Mouse (Mus musculus): ENCODE measurements around the gene Galnt6.

The Galnt6 gene

DNA sequence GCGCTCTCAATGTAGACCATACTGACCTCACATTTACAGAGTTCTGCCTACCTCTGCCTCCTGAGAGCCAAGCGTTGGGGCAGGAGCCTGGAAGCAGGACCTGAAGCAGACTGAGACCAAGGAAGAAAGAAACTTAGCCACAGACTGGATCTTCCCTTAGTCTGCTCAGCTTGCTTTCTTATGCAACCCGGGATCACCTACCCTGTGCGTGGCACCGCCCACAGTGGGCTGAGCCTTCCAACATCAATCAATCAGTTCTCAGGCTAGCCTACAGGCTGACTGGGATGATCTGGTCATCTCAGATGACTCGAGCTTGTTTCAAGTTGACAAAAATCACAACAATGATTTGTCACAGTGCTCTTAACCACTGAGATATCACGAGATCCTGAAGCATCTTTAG, 24.9 kb upstream of the Galnt6 start:
- DNase-seq (ENCODE audit: low read depth), result no peak

DNA sequence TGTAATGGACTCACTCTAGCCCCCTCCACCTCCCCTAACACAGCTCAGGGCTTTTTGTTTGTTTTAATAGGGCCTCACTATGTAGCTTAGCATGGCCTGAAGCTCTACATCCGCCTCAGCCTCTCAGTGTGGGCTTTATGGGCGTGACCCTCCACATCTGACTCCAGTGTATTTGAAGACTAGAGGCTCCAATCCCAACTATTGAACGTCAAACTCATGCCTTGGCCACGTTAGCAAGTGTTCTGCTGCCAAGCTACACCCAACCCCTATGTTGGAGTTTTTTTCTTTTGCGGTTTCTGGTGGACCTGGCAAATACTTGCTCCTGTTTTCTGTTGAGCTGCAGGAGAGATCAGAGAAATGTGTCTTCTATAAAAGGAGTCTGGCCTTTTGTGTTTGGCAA, 23.9 kb upstream of the Galnt6 start:
- no peak for DNase-seq (ENCODE audit: low read depth)

DNA sequence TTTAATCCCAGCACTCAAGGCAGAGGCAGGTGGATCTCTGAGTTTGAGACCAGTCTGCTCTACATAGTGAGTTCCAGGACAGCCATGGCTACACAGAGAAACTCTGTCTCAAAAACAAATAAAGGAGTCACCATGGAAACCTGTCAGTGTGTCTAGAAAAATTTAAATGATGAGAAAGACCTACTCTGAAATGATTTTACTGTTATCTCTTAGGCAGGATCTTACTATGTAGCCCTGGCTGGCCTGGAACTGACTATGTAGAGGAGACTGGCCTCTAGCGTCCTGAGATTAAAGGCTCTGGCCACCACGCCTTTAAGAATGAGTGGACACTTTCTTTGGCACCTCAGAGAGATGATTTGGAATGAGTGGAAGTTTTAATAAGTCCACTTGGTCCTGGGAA, 23.3 kb upstream of the Galnt6 start:
- no peak for DNase-seq (ENCODE audit: low read depth)

DNA sequence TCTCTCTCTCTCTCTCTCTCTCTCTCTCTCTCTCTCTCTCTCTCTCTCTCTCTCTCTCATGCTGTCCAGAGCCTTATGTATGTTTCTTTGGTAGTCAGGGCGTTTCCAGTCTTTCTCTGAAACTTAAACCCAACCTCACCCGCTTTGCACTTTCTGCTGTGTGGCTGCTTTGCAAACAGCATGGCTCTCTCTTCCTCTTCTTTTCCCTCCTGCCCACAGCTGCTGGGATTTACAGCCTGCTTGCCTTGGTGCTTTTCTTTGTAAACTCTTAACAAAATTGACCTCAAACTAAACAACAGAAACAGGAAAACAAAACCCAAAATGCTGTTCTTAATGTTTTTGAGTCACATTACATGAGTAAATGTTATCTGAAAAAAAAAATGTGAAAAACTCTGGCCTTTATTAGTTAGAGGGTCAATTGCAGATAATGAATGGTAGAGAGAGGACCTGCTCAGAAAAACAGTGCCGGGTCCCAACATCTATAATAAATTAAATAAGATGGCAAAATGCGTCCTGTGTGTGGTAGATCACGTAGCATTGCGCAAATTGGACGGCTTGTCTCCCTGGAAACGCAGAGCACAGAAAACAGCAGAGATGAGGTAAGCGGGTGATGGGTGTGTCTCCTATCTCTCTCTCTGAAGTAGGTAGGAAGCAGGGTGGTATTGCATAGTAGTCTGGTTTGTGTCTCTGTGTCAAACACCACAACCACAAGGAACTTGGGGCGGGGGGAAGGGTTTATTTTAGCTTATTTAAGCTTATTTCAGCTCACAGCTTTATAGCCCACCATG, 20.8 kb upstream of the Galnt6 start:
- peak; percentile 45 for DNase-seq (ENCODE audit: low read depth)

DNA sequence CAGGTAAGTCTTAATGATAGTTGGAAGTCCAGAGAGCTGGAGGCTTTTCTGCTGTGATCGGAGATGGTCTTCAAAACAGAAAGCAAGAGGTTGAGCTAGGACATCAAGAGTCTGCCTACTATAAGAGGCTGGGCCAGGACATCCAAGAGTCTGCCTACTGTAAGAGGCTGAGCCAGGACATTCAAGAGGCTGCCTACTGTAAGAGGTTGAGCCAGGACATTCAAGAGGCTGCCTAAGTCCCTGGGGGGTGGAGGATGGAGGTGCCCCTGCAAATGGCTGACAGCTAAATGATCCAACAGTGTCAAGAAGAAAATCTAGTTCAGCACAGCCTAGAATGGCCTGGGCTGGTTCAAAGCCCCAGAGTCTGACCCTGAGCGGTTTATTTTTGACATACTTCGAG, 19.4 kb upstream of the Galnt6 start:
- no peak for DNase-seq (ENCODE audit: low read depth)

DNA sequence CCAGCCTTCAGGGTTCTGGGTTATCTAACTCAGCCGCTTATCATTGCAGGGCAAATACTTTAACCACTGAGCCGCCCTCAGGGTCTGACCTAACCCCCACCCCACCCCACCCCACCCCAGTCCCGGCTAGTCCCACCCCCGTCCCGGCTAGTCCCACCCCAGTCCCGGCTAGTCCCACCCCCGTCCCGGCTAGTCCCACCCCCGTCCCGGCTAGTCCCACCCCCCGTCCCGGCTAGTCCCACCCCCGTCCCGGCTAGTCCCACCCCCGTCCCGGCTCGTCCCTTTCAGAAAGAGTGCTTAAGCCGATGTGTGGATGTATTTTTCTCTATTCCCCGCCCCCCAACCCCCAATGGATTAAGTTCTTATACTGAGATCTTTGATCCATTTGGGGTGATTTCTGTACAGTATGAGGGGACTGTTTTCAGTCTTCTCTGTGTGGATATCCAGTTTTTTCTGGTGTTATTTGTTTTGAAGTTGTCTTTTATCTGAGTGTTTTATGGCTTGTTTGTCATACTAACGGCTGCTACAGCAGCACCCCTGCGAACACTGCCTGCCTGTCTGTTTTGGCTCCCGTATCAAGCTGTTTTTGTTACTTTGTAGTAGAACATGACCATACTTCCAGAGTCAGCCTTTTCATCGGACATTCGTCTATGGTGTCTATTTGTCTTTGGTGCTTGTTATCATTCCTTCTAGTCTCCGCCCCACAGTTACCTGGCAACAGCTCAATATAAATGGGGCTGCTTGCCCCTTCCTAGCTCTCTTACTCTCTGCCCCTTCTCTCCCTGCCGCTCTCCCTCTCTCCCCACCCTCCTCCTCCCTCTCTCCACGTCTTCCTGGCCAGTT, 18.2 kb upstream of the Galnt6 start:
- peak; percentile 57 for DNase-seq (ENCODE audit: low read depth)

DNA sequence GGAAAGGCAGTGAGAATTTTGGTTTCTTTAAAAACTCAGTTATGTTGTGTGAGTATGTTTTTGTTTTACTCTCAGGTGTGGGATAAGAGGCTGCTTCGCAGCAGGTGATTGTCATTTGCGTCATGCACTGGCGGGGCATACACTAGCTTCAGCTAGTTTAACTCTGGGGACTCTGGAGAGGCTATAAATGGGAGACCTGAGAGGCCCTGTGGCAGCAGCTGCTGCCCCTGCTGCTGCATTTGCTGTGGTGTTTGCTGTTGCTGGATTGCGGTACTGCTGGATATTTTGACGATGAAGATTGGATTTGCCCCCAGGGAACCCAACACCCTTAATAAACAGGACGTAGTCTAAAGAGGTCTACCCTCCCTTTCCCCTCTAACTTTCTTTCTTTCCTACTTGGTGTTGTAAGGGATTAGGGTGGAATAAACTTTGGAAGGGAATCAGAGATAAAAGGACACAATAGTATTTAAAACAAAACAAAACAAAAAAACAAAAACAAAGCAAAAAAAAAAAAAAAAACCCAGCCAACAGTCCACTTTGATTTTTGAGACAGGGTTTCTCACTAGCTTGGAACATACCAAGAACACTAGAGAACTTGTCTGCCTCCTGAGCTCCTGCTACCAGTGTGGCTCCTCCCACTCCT, 17.4 kb upstream of the Galnt6 start:
- no peak for DNase-seq (ENCODE audit: low read depth)

DNA sequence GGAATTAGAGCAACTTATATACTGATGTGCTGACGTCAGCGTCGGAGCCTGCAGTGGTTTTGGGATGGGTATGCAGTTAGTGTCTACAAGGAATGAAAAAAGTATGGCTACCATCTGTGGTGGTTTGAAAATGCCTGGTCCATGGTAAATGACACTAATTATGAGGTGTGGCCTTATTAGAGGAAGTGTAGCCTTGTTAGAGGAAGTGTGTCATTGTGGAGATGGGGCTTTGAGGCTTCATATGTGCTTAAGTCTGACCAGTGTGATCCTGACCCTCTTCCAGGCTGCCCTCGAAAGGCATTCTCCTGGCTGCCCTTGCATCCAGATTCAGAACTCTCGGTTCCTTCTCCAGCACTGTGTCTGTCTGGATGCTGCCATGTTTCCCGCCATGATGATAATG, 14.1 kb upstream of the Galnt6 start:
- no peak for DNase-seq (ENCODE audit: low read depth)

DNA sequence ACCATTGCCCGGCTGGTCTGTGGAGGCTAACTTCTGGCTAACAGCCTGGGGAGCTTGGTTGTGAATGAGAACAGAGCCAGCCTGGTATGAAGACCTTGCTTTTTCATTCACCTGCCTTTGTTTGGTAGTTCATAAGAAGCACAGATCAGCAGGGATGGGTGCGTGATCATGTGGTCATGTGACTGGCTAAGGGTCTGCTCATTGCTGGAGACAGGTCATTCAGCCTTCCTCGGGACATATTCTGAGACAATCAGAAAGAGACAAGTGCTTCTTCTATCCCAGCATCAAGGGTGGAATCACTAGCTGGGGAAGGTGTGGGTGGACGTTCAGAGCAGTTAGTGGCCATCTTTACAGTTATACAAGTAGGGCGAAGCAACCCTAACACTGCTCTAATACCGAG, 10.3 kb upstream of the Galnt6 start:
- no peak for DNase-seq (ENCODE audit: low read depth)

DNA sequence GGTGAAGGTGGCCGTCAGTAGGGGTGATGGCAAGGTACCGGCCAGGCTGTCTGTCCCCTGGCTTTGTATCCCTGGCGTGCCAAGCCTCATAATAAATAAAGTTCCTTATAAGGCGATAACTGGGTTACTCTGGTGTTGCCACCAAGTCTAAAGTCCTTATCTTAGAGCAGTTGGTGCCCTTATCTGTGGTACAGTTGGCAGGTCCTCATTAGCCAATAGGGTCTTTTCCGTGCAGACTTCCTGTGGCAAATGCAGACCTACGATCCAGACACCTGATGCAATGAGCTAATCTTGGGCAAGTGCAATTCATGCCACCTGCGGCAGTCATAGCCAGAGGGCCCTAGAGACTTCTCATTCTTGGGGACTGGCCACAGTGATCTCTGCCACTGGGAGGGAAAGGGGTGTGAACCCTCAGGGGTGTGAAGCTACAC, 9.2 kb upstream of the Galnt6 start:
- no peak for DNase-seq (ENCODE audit: low read depth)

DNA sequence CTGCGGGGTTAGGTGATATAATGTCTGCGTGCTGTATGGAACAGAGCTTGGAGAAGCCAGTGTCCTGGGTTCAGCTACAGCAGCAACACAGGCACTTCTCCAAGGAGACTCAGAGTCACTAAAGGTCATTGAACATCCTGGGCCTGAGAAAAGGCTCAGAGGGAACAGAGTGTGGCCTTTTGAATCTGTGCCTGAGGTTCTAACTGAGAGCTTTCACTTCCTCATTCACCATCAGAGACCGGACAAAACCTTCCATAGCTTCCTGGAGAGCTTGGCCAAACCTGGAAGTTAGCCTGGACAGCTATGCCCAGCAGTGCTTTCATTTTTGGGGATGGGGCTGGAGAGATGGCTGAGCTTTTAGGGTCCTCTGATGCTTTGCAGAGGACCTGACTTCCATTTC, 8.5 kb upstream of the Galnt6 start:
- no peak for DNase-seq (ENCODE audit: low read depth)

DNA sequence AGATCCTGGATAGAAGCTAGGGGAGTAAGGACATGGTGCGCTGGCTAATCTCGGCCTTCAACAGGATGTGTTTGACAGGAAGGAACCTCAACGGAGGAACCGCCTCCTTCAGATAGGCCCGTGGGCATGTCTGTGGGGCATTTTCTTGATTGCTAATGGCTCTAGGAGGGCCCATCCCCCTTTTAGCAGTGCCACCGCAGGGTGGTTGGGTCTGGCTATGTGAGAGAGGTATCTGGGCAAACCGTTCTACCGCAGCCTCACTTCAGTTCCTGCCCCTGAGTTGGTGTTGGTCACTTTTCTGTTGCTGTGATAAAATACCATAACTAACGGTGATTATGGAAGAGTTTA, 6.8 kb upstream of the Galnt6 start:
- DNase-seq (ENCODE audit: low read depth), result no peak

DNA sequence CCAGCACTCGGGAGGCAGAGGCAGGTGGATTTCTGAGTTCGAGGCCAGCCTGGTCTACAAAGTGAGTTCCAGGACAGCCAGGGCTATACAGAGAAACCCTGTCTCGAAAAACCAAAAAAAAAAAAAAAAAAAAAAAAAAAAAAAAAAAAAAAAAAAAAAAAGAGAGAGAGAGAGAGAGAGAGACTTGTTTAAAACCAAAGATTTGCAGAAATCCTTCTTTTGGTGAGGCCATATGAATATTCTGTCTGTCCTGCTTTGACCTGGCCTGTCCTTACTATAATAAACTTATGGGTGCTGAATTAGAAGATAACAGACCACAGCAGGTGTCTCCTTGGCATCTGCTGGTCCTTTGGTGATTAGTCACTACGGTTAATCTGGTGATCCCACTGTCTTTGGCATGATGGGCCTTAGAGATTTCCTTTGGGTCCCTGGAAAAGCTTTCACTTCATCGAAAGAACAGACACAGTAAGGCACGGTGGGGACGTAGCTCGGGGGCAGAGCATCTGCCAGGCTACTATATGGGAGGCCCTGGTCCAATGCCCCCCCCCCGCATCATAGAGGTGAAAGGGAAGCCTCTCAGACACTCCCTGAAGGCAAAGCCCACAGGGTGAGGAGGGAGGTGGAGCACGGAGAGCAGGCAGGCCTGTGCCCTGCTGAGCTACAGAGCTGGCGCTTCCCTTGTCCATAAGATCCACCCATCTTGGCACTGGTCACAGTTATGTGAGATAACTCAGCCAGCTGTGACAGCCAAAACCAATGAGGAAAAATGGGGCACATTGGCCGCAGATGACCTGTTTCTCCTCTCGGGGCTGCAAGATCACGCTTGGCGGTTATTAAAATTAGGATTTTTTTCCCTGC, 6.1 kb upstream of the Galnt6 start:
- no peak for DNase-seq (ENCODE audit: low read depth)

DNA sequence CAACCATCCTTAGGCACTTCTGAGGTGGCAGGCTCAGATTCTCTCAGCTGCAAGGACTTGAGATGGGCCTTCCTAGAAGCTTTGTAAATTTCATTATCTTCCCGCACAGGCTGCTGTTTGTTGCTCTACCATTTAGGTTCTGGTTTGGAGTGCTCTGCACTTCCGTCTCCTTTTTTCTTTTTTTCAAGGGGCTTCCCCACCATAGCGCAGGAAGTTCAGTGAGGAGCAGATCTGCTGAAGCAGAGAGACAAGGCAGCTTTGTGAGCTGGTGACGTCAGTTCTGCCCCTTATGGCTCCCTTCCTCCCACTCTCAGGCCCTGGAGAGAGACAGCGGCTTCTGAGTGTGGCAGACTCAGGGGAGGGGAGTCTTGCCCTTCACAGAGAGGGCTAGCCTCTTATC, 3.4 kb upstream of the Galnt6 start:
- DNase-seq (ENCODE audit: low read depth), result no peak

DNA sequence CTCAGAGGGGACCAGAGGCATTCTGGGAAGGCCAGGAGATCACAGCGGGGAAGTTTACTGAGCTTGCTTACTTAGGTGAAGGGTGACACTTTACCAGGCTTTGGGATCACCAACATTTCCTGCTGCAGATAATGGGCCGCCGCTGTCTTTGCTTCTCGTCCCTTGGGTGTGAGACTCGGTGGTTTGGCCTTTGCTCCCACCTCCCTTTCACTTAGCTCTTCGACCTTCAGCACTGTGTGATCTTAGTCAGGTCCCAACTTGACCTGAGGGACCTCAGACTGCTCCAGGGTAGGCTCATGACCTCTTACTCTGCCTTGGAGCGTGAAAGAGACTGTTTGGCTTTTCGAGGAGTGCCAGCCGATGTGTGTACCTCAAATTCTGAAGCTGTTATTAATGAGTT, 1.9 kb upstream of the Galnt6 start:
- no peak for DNase-seq (ENCODE audit: low read depth)

DNA sequence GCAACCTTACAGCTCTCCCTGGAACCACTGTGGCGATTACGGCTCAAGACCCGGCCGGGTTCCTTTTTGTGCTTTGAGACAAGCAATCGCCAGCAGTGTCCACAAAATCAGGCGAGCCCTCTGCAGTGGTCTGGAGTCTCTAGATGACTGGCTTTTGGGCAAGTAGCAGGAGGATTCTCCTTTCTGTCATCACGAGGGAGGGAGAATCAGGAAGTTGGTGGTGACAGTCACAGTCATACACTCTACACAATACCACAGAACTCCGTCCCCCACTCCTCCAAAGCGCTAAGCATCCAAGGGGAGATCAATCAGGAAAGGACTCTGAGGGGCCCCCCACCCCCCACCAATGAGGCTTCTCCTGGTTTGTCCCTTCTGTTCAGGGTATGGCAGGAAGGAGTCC, 590 bp downstream of the Galnt6 start:
- no peak for DNase-seq (ENCODE audit: low read depth)

DNA sequence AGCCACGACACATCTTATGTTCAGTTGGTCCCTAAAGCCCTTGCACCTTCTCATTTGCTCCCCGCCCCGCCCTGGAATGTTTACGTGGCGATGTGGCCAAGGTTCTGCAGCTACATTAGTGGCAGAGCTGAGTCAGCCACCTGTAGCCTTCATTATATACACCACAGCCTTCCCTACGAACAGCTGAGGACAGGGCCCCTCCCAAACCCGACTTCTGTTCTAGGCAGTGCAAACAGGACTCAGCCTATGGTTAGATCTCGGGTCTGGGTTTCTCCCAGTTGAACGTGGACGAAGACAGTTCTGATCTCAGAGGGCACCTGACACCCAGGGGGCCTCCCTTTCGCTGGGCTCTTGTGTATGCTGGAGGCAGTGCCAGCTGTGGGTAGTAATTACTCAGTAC, 1.3 kb downstream of the Galnt6 start:
- DNase-seq (ENCODE audit: low read depth), result no peak

DNA sequence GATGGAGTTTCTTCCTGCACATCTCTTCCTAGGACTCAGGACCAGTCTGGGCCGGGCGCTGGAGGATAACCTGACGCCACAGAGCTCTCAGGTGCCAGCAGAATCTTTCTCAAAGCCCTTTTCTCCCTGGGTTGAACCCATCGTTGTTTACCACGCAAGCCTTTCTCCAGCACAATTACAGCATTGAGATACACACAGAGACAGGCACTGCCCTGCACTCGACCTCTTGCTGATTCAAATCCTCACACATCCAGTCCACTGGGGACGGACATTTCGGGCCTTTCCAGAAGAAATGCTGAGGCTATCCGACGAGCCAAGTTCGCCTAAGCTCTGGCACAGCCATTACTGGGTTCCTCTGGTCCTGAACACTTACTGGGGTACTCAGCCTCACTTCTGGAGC, 2.5 kb downstream of the Galnt6 start:
- DNase-seq (ENCODE audit: low read depth), result no peak

DNA sequence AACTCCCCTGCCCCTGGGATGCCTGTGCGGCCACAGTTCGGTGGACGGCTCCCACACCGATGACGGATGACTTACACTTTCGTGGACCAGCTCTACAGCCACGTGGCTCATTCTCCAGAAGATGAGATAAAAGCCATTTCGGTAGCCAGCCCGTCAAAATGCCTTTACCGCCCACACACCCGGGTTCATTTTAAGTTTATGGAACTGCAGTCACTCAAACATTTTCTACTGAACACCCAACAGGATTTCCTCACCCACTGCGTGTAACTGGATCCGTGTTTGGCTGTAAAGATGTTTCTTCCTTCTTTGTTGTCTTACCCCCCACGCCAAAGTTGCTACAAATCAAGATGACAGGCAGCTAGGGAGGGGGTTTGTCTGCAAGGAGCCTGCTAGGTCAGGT, 5.7 kb downstream of the Galnt6 start:
- DNase-seq (ENCODE audit: low read depth), result no peak

DNA sequence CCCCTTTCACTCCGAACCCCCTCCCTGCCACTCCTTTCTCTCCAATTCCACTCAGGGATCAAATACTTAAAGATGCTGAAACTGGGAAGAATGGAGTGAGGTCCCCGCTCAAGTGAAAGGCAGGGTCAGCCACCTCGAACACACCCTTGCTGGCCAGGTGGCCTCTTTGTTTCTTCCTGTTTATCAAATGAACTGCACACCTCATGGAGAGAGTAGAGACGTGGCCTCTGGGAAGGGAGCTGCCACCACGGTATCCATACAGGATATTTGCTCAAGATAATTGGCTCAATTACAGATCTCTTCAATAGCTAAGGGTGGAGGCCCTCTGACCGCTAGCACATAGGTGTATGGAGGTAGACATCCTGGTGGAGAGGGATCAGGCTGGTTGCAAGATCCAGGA, 6.6 kb downstream of the Galnt6 start:
- no peak for DNase-seq (ENCODE audit: low read depth)

DNA sequence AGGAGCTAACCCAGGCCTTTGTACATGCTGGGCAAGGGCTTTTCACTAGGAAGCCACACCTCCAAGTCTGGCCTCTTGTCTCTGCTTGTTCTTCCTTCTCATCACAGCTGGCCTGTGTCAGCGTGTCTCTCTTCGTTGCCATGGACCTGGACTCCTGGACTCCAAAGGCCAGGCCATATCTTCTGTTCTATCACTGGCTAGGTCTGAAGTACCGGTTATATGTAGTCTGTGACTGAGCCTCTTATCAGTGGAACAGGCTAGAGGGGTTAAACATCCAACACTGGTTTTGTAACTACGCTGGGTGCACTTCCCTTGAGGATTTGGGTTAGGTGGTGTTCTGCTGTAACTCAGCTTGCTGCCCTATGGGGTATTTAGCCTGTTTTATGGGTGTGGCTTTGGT, 7.2 kb downstream of the Galnt6 start:
- no peak for DNase-seq (ENCODE audit: low read depth)

DNA sequence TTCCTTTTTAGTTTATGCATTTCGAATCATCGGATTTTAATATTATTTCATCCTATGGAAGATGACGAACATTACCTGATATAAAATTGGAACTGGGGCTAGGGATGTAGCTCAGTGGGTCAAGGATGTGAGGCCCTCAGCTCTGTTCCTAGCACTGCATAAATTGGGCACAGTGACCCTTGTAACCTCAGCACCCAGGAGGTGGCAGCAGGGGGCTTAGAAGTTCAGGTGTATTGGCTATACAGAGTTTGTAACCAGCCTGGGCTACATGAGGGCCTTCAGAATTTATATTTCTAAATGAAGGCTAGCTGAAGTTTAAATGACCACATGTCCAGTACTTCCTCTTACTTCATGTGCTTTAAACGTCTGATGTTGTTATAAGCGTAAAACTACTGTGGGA, 7.7 kb downstream of the Galnt6 start:
- no peak for DNase-seq (ENCODE audit: low read depth)
